Mouse (Mus musculus): ENCODE results near the gene Mcm3ap.

GRCm38 (mm10) chr10:76535526-76535925, 66.8 kb downstream of the Mcm3ap start:
- TF ChIP-seq POLR2A (IDR thresholded peaks at IDR 0.05; ENCODE audit: extremely low read depth, insufficient read depth, low read length), result no peak
- no peak for TF ChIP-seq CTCF (IDR thresholded peaks at IDR 0.05; ENCODE audit: low read depth, low read length)
